Comparison of ENCODE assay signal across 12 mouse cellular contexts in the genomic region with DNA sequence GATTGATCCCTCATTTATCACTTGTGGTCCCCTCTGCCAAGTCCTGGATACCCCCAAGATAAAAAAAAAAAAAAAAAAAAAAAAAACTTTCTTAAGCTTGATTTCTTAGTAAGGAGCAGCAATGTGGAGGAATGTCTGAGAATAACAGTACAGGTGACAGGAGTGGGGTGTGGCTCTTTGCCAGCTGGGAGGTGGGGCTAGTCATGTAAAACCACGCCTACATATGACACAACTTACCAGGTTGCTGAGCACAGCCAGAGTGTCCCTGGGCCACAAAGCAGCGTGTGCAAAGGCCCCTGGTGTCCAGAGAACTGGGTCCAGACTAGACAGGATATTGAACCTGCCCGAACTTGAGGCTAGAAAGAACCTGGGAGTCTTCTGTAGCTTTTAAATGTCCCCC.
DNase-seq lines count a peak whose midpoint lies in the region; ATAC-seq lines count a peak whose summit lies in the region.
"Had no signal": no experiment of that assay in that cellular context is flagged by ENCODE, and none has a peak within 500 bp of the region (broad histone marks: within the 10 kb centered on the region; RNA-seq: fewer than 3 reads in every experiment).

No protein-coding gene starts in this region.

- peaks cover 61% of the 10 kb centered on the region for H3K4me1 ChIP-seq in heart, embryonic 10.5 days
- peaks cover 40% of the 10 kb centered on the region for H3K4me1 ChIP-seq in limb, embryonic 15.5 days
- peaks cover 38% of the 10 kb centered on the region for H3K4me1 ChIP-seq in limb, embryonic 10.5 days
- peaks cover 68% of the 10 kb centered on the region for H3K4me1 ChIP-seq in midbrain, embryonic 13.5 days (replicated peaks)

- no peaks in the 10 kb centered on the region for H3K9me3 ChIP-seq in heart, embryonic 10.5 days
- no peaks in the 10 kb centered on the region for H3K9me3 ChIP-seq in limb, embryonic 15.5 days
- no peaks in the 10 kb centered on the region for H3K9me3 ChIP-seq in limb, embryonic 10.5 days (replicated peaks)
- no peaks in the 10 kb centered on the region for H3K9me3 ChIP-seq in midbrain, embryonic 13.5 days
- H3K9me3 ChIP-seq: intestine, embryonic 15.5 days; liver, embryonic 13.5 days had no signal

- no peaks in the 10 kb centered on the region for H3K27me3 ChIP-seq in heart, embryonic 10.5 days (ENCODE audit: insufficient read depth, poor library complexity, severe bottlenecking)
- no peaks in the 10 kb centered on the region for H3K27me3 ChIP-seq in limb, embryonic 15.5 days
- H3K27me3 ChIP-seq in limb, embryonic 10.5 days (ENCODE audit: low read depth, poor library complexity, severe bottlenecking) = no peaks in the 10 kb centered on the region
- no peaks in the 10 kb centered on the region for H3K27me3 ChIP-seq in midbrain, embryonic 13.5 days
- H3K27me3 ChIP-seq: intestine, embryonic 15.5 days; liver, embryonic 13.5 days had no signal

- peaks cover 95% of the 10 kb centered on the region for H3K36me3 ChIP-seq in heart, embryonic 10.5 days
- peaks cover 95% of the 10 kb centered on the region for H3K36me3 ChIP-seq in limb, embryonic 15.5 days
- H3K36me3 ChIP-seq in limb, embryonic 10.5 days = peaks cover 100% of the 10 kb centered on the region
- H3K36me3 ChIP-seq in midbrain, embryonic 13.5 days = peaks cover 72% of the 10 kb centered on the region
- H3K36me3 ChIP-seq: G1E had no signal

- 87% methylated on average over 3 of the region's 3 CpGs for WGBS in heart, embryonic 10.5 days
- 86% methylated on average over 3 of the region's 3 CpGs for WGBS in limb, embryonic 15.5 days
- WGBS in limb, embryonic 10.5 days = 91% methylated on average over 3 of the region's 3 CpGs
- WGBS in midbrain, embryonic 13.5 days = 84% methylated on average over 3 of the region's 3 CpGs

- ATAC-seq in limb, embryonic 15.5 days (ENCODE audit: insufficient number of reproducible peaks, low FRiP score, low TSS enrichment, low read depth) = no peak
- ATAC-seq in midbrain, embryonic 13.5 days = no peak

- no peak overlapping the region for H3K4me2 ChIP-seq in limb, embryonic 15.5 days
- no peak overlapping the region for H3K4me2 ChIP-seq in midbrain, embryonic 13.5 days (replicated peaks)
- H3K4me2 ChIP-seq: intestine, embryonic 15.5 days; liver, embryonic 13.5 days had no signal

- 0 out of 2 replicates have a peak overlapping the region, but pooled peaks have one; percentile 42 for H3K27ac ChIP-seq in heart, embryonic 10.5 days
- 0 out of 2 replicates have a peak overlapping the region, but pooled peaks have one; percentile 17 for H3K27ac ChIP-seq in limb, embryonic 15.5 days
- no peak overlapping the region for H3K27ac ChIP-seq in limb, embryonic 10.5 days
- H3K27ac ChIP-seq in midbrain, embryonic 13.5 days = peak overlapping the region; percentile 74
- H3K27ac ChIP-seq: liver, embryonic 13.5 days had no signal

- no peak overlapping the region for H3K4me3 ChIP-seq in heart, embryonic 10.5 days
- no peak overlapping the region for H3K4me3 ChIP-seq in limb, embryonic 15.5 days
- no peak overlapping the region for H3K4me3 ChIP-seq in limb, embryonic 10.5 days
- no peak overlapping the region for H3K4me3 ChIP-seq in midbrain, embryonic 13.5 days (replicated peaks)
- H3K4me3 ChIP-seq: intestine, embryonic 15.5 days; liver, embryonic 13.5 days had no signal

- no peak overlapping the region for H3K9ac ChIP-seq in limb, embryonic 15.5 days
- no peak overlapping the region for H3K9ac ChIP-seq in midbrain, embryonic 13.5 days (replicated peaks)
- H3K9ac ChIP-seq: intestine, embryonic 15.5 days; liver, embryonic 13.5 days had no signal

- no peak for DNase-seq in heart, embryonic 10.5 days (ENCODE audit: low spot score)
- no peak for DNase-seq in heart, adult 8-10 months (ENCODE audit: low spot score)
- DNase-seq in limb, embryonic 10.5 days (ENCODE audit: low spot score) = no peak
- peak; percentile 42 for DNase-seq in 416B (ENCODE audit: low read depth)
- DNase-seq in adrenal gland, postnatal 4 days (ENCODE audit: low spot score in 2 of 2) = no peak
- DNase-seq: adrenal gland, adult 8-10 months; kidney, postnatal 10 days; liver, embryonic 13.5 days had no signal
